Mouse (Mus musculus) kidney, adult 9 months (tissue): ENCODE data around the gene Acsm5.

ENCODE experiments used
- DNase-seq: peaks from one replicate; pipeline ENCODE4 v3.0.0; 2022

Acsm5 gene

DNA sequence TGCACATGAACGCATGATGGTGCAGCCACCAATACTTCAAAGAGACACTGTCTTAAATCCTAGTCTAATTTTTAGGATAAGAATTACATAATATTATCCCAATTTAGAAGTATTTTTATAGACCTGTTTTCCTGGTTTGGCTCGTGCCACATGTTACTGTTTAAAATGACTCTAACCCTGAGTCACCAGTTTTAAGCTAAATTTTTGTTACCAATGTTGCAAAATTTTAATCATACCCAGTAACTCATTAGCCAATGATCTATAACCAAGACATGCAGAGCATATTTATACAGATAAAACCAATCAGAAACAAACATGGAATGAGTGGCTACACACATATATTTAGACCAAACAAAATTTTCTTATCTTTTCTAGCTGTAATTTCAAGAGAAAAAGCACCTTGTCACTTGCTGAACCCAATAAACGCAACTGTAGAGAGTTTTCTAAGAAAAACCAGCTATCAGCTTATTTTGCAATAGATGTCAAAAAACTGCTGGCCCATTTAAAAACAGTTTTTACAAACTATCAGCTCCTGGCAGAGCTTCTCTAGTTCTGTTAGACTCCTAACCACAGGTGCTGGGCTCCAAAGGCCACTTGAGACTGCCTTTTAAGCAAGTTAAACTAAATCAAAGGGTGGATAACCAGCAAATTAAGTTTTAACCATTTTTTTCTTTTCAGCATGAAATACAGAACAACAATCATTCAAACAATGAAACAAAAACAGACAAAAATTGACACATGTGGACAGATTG, 31.4 kb downstream of the Acsm5 start:
- peak; percentile 81 for DNase-seq

DNA sequence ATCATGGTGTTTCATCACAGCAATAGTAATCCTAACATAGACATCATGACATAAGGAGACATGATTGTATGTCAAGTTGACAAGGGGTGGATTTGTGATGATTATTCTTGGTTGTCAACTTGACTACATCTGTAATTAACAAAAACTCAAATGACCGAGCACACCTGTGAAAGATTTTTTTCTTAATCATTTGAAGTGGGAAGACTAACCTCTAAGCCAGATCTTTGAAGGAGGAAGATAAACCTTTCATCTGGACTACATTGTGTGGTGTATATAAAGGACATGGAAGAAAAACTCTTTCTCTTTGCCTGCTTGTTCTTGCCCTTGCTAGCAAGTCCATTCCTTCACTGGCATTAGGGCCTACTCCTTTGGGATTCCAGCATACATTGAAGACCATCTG, 34.8 kb downstream of the Acsm5 start, which contains the start of gene Acsm2:
Gene Acsm2, plus strand, starts transcription at position 301 of the 400 bp plus-strand sequence.
- DNase-seq = no peak

DNA sequence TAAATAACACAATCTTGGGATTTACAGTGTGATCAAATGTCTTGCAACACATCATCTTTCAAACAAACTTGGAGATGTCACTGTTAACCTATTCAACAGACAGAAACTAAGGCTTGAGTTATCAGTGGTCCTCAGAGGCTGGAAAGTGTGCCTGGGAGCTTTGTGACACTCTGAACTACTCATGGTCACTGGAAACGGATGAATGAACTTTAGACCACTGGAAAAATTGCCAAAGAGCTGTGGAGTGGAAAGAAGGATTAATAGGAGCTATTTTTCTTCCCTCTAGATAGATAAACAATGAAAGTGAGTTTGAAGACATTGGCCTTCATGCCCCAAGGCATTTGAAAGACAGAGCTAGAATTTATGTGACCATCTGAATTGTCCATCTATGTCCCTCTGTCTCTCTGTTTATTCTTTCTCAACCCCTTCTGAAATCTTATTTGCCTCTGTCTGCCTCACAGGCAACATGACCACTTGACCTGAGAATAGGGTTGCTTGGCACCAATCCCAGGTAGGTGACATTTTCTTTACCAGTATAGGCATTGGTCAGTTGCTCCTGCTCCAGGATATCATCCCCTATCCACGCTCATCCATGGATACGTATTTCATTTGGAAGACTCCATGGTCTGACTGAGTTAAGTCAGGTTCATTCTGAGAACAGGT, 40.7 kb downstream of the Acsm5 start:
- peak; percentile 88 for DNase-seq

DNA sequence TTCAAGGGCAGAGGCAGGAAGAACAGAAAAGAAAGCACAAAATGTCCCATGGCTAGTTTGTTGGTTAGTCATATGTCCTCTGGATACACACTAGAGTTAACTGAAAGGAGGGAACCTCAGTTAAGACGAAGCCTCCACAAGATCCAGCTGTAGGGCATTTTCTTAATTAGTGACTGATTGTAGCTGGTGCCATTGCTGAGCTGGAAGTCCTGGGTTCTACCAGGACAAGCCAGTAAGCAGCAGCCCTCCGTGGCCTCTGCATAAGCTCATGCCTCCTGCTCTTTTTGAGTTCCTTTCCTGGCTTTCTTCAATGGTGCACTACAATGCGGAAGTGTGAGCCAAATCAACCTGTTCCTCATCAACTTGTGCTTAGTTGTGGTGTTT, 41.2 kb downstream of the Acsm5 start:
- peak; percentile 81 for DNase-seq

DNA sequence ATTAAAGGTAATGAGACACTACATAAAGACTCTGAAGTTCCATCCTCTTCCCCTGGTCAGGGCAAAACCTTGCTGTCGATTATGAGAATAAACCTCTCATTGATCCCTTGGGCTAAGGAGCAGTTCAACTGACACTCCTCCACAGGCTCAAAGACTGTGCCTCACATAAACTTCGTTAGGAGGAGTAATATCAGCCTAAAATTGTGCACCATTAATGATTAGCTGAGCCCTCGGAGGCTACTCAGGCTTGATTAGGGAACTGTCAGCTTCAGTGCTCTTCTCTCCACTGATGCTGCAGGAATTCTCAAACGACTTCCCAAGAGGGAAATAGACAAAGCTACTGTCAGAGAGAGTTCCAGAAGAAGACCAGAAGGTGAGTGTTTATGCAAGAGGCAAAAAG, 42.2 kb downstream of the Acsm5 start:
- peak; percentile 78 for DNase-seq

DNA sequence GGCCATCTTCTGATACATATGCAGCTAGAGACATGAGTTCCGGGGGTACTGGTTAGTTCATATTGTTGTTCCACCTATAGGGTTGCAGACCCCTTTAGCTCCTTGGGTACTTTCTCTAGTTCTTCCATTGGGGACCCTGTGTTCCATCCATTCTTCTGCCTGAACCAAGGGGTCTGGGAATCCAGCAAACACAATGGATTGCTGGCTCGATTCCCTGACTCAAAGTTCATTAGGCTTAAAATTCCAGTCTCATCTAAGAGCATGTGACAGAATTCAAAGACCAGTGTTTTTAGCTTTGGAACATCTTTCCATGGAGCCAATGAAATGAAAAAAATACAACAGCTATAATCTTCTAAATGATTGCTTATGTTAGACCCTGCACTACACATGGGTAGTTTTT, 43.2 kb downstream of the Acsm5 start:
- peak; percentile 76 for DNase-seq

DNA sequence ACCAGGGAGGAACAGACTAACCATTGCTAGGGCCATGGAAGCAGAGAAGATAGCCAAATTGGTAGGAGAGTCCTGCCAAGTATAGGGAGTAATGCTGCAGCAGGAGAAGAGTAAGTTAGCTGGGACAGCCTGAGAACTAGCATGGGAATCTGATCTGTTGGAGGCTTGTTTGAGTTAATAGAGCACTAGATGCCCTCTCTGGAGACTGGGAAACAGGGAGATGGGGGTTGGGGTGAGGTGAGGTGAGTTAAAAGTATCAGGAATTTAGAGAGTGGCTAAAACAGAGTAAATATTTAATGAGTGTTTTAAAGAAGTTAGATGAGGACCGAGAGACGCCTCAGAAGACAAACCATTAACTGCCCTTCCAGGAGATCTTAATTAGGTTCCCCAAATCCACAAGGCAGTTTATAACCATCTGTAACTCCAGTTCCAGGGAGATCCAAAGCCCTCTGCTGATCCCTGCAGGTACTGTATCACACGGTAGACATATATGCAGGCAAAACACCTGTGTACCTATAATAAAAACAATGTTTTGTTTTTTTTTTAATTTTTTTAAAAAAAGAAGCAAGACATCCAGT, 75.4 kb downstream of the Acsm5 start:
- DNase-seq = peak; percentile 89
